Mouse (Mus musculus) lung, postnatal 0 days (tissue): ENCODE data around the gene Matn3.
A peak's percentile ranks its signal among the peaks of the same experiment; 100 is the strongest.

Experiments used
- CTCF ChIP-seq: IDR thresholded peaks from 2 replicates; pipeline ENCODE4 v1.5.1; 2016; ENCODE audit warnings: antibody characterized with exemption, mild to moderate bottlenecking
- EP300 ChIP-seq: IDR thresholded peaks from 2 replicates; pipeline ENCODE4 v1.6.1; 2016; ENCODE audit warnings: antibody characterized with exemption, mild to moderate bottlenecking, control low read depth

GRCm38 (mm10) chr12:8969828-8970227, 22.1 kb downstream of the Matn3 start:
- TF ChIP-seq CTCF = no peak
- peak; percentile 37 for TF ChIP-seq EP300
